Mouse (Mus musculus): ENCODE data around the gene Pik3r5. TPM values are rescaled to one million over a fixed set of nuclear protein-coding genes. Genes with fewer than 3 reads are reported as not detected.
A peak's percentile ranks its signal among the peaks of the same experiment; 100 is the strongest.

Pik3r5 gene
- polyA plus RNA-seq, 1 experiment from 2014 or later, result 5.7 TPM

DNA sequence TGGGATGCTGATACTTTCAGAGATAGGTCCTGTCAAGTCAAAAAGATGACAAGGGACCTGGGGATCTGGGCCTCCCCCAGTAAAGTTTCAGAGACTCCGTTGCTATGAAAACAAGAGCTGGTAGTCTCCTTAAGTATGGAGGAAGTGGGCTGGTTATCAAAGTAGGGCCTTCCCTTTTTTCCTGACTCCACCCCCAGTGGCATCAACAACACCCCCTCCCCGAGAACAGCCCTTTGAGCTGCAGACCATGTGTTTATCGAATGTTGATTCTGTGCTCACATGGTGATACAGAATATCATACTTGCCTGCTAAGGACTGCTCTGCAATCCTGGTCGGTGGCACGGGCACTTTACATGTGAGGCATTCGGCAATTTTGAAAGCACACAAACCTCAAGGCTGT lies 51.3 kb downstream of the Pik3r5 start:
- in situ Hi-C loops (cut with MboI; ENCODE audit: low pct_unique_long_range_greater_than_20kb), result no loop called here
- ATAC-seq, result no peak
- CTCF ChIA-PET, result interaction anchor here (1.1 to 2.7 kb wide), 2 partner anchors 8 to 51 kb away, joined by 3 to 11 read pairs; partner anchors contain the start of gene Pik3r5

GRCm38 (mm10) chr11:68484431-68484830 lies 52.5 kb downstream of the Pik3r5 start:
- ATAC-seq (no peak), DNase-seq (ENCODE audit: low read depth, low spot score) (no peak)
- CTCF ChIA-PET, result interaction anchor here (0.9 to 2.7 kb wide), 11 partner anchors 10 to 324 kb away, joined by 3 to 11 read pairs (median 4); no protein-coding TSS in a partner anchor
- in situ Hi-C loops (cut with MboI; ENCODE audit: low pct_unique_long_range_greater_than_20kb), result no loop called here
- H3K27me3 ChIP-seq, result no peaks in the 10 kb centered on the region
- TF ChIP-seq CTCF (IDR thresholded peaks at IDR 0.05), result no peak
- POLR2A ChIA-PET, result no interaction called here

More for the DNA sequence above, 51.3 kb downstream of the Pik3r5 start:
- no peaks in the 10 kb centered on the region for H3K27me3 ChIP-seq
- POLR2A ChIA-PET, result no interaction called here
- TF ChIP-seq CTCF (IDR thresholded peaks at IDR 0.05), result no peak
- no peak for DNase-seq (ENCODE audit: low read depth, low spot score)

GRCm38 (mm10) chr11:68485206-68485942 lies 53.5 kb downstream of the Pik3r5 start:
- DNase-seq (ENCODE audit: low read depth, low spot score) (peak; percentile 20), ATAC-seq (no peak)
- CTCF ChIA-PET, result interaction anchor here (0.8 to 2.7 kb wide), 14 partner anchors 10 to 323 kb away, joined by 3 to 11 read pairs (median 4); no protein-coding TSS in a partner anchor
- POLR2A ChIA-PET, result no interaction called here
- no peaks in the 10 kb centered on the region for H3K27me3 ChIP-seq
- in situ Hi-C loops (cut with MboI; ENCODE audit: low pct_unique_long_range_greater_than_20kb), result loop anchor here (5.0 kb wide), 1 partner anchor 67 kb away; no protein-coding TSS in a partner anchor
- no peak for TF ChIP-seq CTCF (IDR thresholded peaks at IDR 0.05)

DNA sequence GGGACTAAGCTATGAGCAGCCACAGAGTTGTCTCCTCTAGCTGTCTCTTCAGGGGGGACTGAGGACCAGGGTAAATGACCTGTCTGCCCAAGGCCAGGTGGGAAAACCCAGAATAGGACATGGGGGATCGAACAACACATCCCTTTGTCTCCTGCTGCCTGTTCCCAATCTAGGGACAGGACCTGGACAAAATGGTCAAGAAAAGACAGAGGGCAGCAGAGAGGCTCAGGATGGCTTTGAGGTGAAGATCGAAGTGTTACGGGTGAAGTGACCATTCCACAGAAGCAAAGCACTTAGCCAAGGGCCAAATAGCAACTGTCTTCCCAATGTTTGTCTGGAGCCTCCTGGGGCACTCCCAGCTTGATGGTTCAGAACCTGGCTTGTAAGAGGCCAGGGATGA lies 54.2 kb downstream of the Pik3r5 start:
- no peak for TF ChIP-seq CTCF (IDR thresholded peaks at IDR 0.05)
- in situ Hi-C loops (cut with MboI; ENCODE audit: low pct_unique_long_range_greater_than_20kb), result loop anchor here (5.0 kb wide), 1 partner anchor 66 kb away; no protein-coding TSS in a partner anchor
- no peak for ATAC-seq
- no peaks in the 10 kb centered on the region for H3K27me3 ChIP-seq
- ChIA-PET CTCF (interaction anchor here (1.2 to 2.7 kb wide), 5 partner anchors 11 to 239 kb away, joined by 4 to 11 read pairs (median 5); no protein-coding TSS in a partner anchor), POLR2A (no interaction called here)
- DNase-seq (ENCODE audit: low read depth, low spot score), result no peak

DNA sequence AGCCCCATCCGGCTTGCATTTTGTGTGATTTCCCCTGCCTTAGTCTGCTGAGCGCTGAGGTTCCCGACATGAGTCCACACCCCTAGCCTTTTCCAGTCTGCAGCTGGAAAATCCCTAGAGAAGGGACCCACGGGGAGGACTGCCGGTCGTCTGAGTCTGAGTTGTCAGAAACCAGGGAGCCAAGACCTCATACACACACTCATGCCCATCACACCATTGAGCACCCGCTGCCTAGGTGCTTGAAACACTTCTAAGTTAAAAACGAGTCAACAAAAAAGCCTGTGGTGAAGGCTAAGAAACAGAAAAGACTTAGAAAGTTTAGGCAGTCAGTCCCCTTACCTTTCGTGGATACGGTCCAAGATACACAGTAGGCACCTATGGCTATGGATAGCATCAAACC lies 55.8 kb downstream of the Pik3r5 start:
- ChIA-PET POLR2A (no interaction called here), CTCF (interaction anchor here (1.7 kb wide), 1 partner anchor 46 kb away, joined by 5 read pairs; no protein-coding TSS in a partner anchor)
- ATAC-seq (no peak), DNase-seq (ENCODE audit: low read depth, low spot score) (no peak)
- TF ChIP-seq CTCF (IDR thresholded peaks at IDR 0.05), result no peak
- in situ Hi-C loops (cut with MboI; ENCODE audit: low pct_unique_long_range_greater_than_20kb), result loop anchor here (5.0 kb wide), 1 partner anchor 65 kb away; no protein-coding TSS in a partner anchor
- H3K27me3 ChIP-seq, result no peaks in the 10 kb centered on the region

DNA sequence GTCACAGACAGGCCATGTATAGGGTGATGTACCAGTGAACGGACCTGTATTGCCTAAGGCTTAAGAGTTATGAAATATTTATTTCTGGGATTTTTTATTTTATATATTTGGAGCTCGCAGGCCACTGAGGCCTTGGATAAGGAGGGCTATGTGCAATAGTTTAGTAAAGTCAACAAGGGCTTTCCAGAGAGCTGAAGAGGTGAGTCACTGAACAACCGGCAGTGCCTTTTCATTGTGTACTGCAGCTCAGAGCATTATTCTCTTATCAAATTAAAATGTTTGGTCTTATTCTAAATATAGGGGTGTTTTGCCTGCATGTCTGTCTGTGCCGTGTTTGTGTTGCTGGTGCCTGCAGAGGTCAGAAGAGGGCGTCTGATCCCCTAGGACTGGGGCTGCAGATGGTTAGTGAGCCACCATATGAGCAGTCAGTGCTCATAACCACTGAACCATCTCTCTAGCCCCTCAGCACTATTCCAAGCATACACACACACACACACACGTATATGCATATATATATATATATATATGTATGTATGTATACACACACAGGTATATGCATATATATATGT lies 56.4 kb downstream of the Pik3r5 start:
- in situ Hi-C loops (cut with MboI; ENCODE audit: low pct_unique_long_range_greater_than_20kb), result loop anchor here (5.0 kb wide), 1 partner anchor 64 kb away; no protein-coding TSS in a partner anchor
- ChIA-PET POLR2A (no interaction called here), CTCF (no interaction called here)
- no peak for TF ChIP-seq CTCF (IDR thresholded peaks at IDR 0.05)
- no peaks in the 10 kb centered on the region for H3K27me3 ChIP-seq
- DNase-seq (ENCODE audit: low read depth, low spot score) (no peak), ATAC-seq (no peak)

DNA sequence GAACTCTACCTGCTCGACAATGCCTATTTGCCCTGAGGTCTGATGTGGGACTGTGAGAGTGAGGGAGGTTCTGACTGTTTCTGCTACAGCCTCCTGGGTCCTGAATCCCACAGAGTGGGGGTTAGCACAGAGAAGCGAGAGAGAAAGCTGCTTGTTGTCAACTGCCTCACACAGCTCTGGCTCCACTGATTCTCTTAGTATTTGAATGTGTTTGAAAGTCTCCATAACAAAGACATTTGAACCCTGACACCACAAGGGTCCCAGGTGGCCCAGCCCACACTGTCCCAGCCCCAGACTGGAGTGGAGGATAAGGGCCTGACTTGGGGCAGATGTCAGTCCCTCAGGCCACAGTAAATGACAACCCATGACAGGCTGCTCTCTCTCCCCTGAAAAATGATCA lies 57.3 kb downstream of the Pik3r5 start:
- CTCF ChIA-PET, result no interaction called here
- in situ Hi-C loops (cut with MboI; ENCODE audit: low pct_unique_long_range_greater_than_20kb), result loop anchor here (5.0 kb wide), 1 partner anchor 63 kb away; no protein-coding TSS in a partner anchor
- TF ChIP-seq CTCF (IDR thresholded peaks at IDR 0.05), result no peak
- DNase-seq (ENCODE audit: low read depth, low spot score) (no peak), ATAC-seq (no peak)
- H3K27me3 ChIP-seq, result no peaks in the 10 kb centered on the region
- POLR2A ChIA-PET, result no interaction called here

DNA sequence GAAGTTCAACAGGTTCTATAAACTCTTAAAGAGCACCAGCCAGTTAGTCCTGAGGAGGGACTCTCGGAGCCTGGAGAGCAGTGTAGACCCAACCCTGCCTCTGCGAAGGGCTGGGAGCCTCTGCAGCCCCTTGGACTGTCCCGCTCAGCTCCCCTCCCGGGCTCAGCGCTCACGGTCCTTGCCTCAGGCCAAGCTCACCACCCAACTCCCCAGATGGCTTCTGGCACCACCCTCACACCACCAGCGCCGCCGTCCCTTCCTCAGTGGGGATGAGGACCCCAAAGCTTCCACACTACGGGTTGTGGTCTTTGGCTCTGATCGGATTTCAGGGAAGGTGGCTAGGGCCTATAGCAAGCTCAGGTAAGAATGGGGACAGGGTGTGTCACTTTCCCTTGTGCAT lies 60.7 kb downstream of the Pik3r5 start:
- in situ Hi-C loops (cut with MboI; ENCODE audit: low pct_unique_long_range_greater_than_20kb), result no loop called here
- H3K27me3 ChIP-seq, result no peaks in the 10 kb centered on the region

DNA sequence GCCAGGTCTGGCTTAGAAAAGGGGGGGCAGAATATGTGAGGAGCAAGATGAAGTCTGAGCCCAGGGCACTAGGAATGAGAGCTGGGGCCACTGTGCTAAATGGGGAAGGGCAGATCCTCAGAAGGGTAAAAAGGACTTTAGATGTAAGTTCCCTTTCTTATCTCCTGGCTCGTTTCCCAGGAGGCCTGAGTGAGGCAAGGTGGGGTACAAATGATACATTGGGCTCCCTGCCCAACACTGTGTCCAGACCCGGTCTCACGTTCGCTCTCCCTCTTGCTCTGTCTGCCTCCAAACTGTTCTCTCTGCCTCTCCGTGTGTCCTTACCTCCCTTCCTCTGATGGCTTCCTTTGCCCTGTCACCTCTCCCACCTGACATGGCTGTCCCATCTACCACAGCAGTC lies 61.8 kb downstream of the Pik3r5 start:
- no peaks in the 10 kb centered on the region for H3K27me3 ChIP-seq
- no peak for ATAC-seq
- ChIA-PET CTCF (no interaction called here), POLR2A (no interaction called here)
- in situ Hi-C loops (cut with MboI; ENCODE audit: low pct_unique_long_range_greater_than_20kb), result no loop called here
- no peak for TF ChIP-seq CTCF (IDR thresholded peaks at IDR 0.05)
- DNase-seq (ENCODE audit: low read depth, low spot score), result no peak

More for the DNA sequence above, 60.7 kb downstream of the Pik3r5 start:
- DNase-seq (ENCODE audit: low read depth, low spot score) (no peak), ATAC-seq (no peak)
- no peak for TF ChIP-seq CTCF (IDR thresholded peaks at IDR 0.05)
- ChIA-PET POLR2A (no interaction called here), CTCF (interaction anchor here (1.5 kb wide), 1 partner anchor 22 kb away, joined by 3 read pairs; no protein-coding TSS in a partner anchor)

DNA sequence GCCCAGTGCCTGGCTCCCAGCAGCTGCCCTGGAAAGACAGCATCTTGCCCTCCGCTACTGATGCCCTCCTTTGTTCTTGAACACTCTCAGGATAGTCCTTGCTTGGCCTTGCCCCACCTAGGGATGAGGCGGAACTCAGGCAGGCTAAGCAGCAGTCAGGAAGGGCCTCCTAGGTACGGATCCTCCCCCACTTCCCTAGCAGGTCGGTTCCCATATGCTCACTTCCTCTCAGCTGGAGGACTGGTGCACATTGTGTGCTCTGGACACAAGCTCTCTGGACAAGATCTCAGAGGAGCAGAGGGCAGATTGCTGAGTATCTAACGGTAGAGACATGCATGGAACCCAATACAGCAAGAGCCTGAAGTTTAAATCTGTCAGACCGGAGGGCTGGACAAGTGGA lies 65.2 kb downstream of the Pik3r5 start:
- H3K27me3 ChIP-seq, result no peaks in the 10 kb centered on the region
- ATAC-seq (no peak), DNase-seq (ENCODE audit: low read depth, low spot score) (no peak)
- POLR2A ChIA-PET, result interaction anchor here (0.7 kb wide), 1 partner anchor 178 kb away, joined by 3 read pairs; no protein-coding TSS in a partner anchor
- CTCF ChIA-PET, result no interaction called here
- no peak for TF ChIP-seq CTCF (IDR thresholded peaks at IDR 0.05)
- in situ Hi-C loops (cut with MboI; ENCODE audit: low pct_unique_long_range_greater_than_20kb), result no loop called here

DNA sequence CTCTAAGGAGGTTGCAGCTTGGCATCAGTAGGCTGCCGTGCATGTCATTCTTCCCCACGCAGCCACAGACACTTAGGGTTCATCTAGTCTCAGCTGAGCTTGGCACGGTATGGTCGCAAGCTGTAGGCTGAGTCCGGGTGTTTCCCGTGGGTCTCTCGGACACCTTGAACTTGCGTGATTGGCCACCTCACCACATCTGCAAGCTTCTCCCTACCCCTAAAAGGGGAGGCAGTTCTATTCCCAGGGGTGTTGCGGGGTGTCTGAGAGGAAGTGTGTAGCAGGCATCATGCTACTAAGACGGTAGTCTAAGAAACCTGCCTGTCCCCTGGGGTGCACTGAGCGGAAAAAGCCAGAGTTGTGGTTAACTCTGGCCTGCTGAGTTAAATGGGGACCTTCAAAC lies 66.6 kb downstream of the Pik3r5 start:
- no peaks in the 10 kb centered on the region for H3K27me3 ChIP-seq
- CTCF ChIA-PET, result no interaction called here
- ATAC-seq, result no peak
- DNase-seq (ENCODE audit: low read depth, low spot score), result no peak
- no peak for TF ChIP-seq CTCF (IDR thresholded peaks at IDR 0.05)
- POLR2A ChIA-PET, result no interaction called here
- in situ Hi-C loops (cut with MboI; ENCODE audit: low pct_unique_long_range_greater_than_20kb), result no loop called here

All from Patski (cell line).